Mouse (Mus musculus): ENCODE results near the gene Fto. TPM values are rescaled to one million over a fixed set of nuclear protein-coding genes. Genes with fewer than 3 reads are reported as not detected.

Gene Fto
- polyA plus RNA-seq, 1 experiment from 2014 or later = 149 TPM

- no peak for ATAC-seq (ENCODE audit: low FRiP score)
- H3K27ac ChIP-seq = no peak overlapping the region
- H3K4me3 ChIP-seq (replicated peaks; ENCODE audit: low read length) = no peak overlapping the region
- H3K27me3 ChIP-seq (ENCODE audit: control insufficient read depth, insufficient read depth, low read length) = no peaks in the 10 kb centered on the region
- H3K4me1 ChIP-seq (replicated peaks; ENCODE audit: control insufficient read depth, insufficient read depth, low read length) = no peaks in the 10 kb centered on the region
- H3K4me2 ChIP-seq (replicated peaks) = no peak overlapping the region
- no peak for DNase-seq (ENCODE audit: low spot score)
- no peaks in the 10 kb centered on the region for H3K9me3 ChIP-seq (ENCODE audit: control insufficient read depth, low read length)
- WGBS = 93% methylated on average over 6 of the region's 6 CpGs
- peaks cover 12% of the 10 kb centered on the region; the same call in 1 of the 2 replicates for H3K36me3 ChIP-seq (replicated peaks; ENCODE audit: control insufficient read depth, insufficient read depth)
- no peak overlapping the region for H3K9ac ChIP-seq
These were observed 161.5 kb downstream of the Fto start for GRCm38 (mm10) chr8:91474731-91475279.

GRCm38 (mm10) chr8:91476988-91477387, 163.7 kb downstream of the Fto start:
- Histone ChIP-seq H3K27ac (no peak overlapping the region), H3K36me3 (replicated peaks; ENCODE audit: control insufficient read depth, insufficient read depth) (peaks cover 12% of the 10 kb centered on the region; the same call in 1 of the 2 replicates), H3K9ac (no peak overlapping the region), H3K9me3 (ENCODE audit: control insufficient read depth, low read length) (no peaks in the 10 kb centered on the region), H3K4me1 (replicated peaks; ENCODE audit: control insufficient read depth, insufficient read depth, low read length) (no peaks in the 10 kb centered on the region), H3K4me2 (replicated peaks) (no peak overlapping the region), H3K27me3 (ENCODE audit: control insufficient read depth, insufficient read depth, low read length) (no peaks in the 10 kb centered on the region), H3K4me3 (replicated peaks; ENCODE audit: low read length) (no peak overlapping the region)
- no peak for ATAC-seq (ENCODE audit: low FRiP score)
- 93% methylated on average over 5 of the region's 5 CpGs for WGBS
- DNase-seq (ENCODE audit: low spot score) = no peak

GRCm38 (mm10) chr8:91477471-91477870, 164.1 kb downstream of the Fto start:
- no peak overlapping the region for H3K4me2 ChIP-seq (replicated peaks)
- peaks cover 12% of the 10 kb centered on the region; the same call in 1 of the 2 replicates for H3K36me3 ChIP-seq (replicated peaks; ENCODE audit: control insufficient read depth, insufficient read depth)
- no peaks in the 10 kb centered on the region for H3K9me3 ChIP-seq (ENCODE audit: control insufficient read depth, low read length)
- ATAC-seq (ENCODE audit: low FRiP score) (no peak), DNase-seq (ENCODE audit: low spot score) (no peak)
- WGBS = 90% methylated on average over 10 of the region's 10 CpGs
- no peaks in the 10 kb centered on the region for H3K4me1 ChIP-seq (replicated peaks; ENCODE audit: control insufficient read depth, insufficient read depth, low read length)
- no peak overlapping the region for H3K9ac ChIP-seq
- H3K27ac ChIP-seq = no peak overlapping the region
- H3K4me3 ChIP-seq (replicated peaks; ENCODE audit: low read length) = no peak overlapping the region
- no peaks in the 10 kb centered on the region for H3K27me3 ChIP-seq (ENCODE audit: control insufficient read depth, insufficient read depth, low read length)

GRCm38 (mm10) chr8:91482511-91482910, 169.2 kb downstream of the Fto start:
- ATAC-seq (ENCODE audit: low FRiP score) (no peak), DNase-seq (ENCODE audit: low spot score) (no peak)
- Histone ChIP-seq H3K4me3 (replicated peaks; ENCODE audit: low read length) (no peak overlapping the region), H3K36me3 (replicated peaks; ENCODE audit: control insufficient read depth, insufficient read depth) (peaks cover 9% of the 10 kb centered on the region; the same call in 1 of the 2 replicates), H3K9ac (no peak overlapping the region), H3K27ac (no peak overlapping the region), H3K4me2 (replicated peaks) (no peak overlapping the region), H3K4me1 (replicated peaks; ENCODE audit: control insufficient read depth, insufficient read depth, low read length) (no peaks in the 10 kb centered on the region), H3K27me3 (ENCODE audit: control insufficient read depth, insufficient read depth, low read length) (no peaks in the 10 kb centered on the region), H3K9me3 (ENCODE audit: control insufficient read depth, low read length) (no peaks in the 10 kb centered on the region)
- 43% methylated on average over 9 of the region's 9 CpGs for WGBS

GRCm38 (mm10) chr8:91486394-91486793, 173.1 kb downstream of the Fto start:
- no peaks in the 10 kb centered on the region; the same call in 1 of the 2 replicates for H3K4me1 ChIP-seq (replicated peaks; ENCODE audit: control insufficient read depth, insufficient read depth, low read length)
- H3K9ac ChIP-seq = no peak overlapping the region
- peaks cover 9% of the 10 kb centered on the region; the same call in 1 of the 2 replicates for H3K36me3 ChIP-seq (replicated peaks; ENCODE audit: control insufficient read depth, insufficient read depth)
- H3K27ac ChIP-seq = no peak overlapping the region
- no peak overlapping the region for H3K4me2 ChIP-seq (replicated peaks)
- DNase-seq (ENCODE audit: low spot score) = no peak
- WGBS = 84% methylated on average over 4 of the region's 4 CpGs
- no peak overlapping the region for H3K4me3 ChIP-seq (replicated peaks; ENCODE audit: low read length)
- ATAC-seq (ENCODE audit: low FRiP score) = no peak
- H3K9me3 ChIP-seq (ENCODE audit: control insufficient read depth, low read length) = no peaks in the 10 kb centered on the region
- no peaks in the 10 kb centered on the region for H3K27me3 ChIP-seq (ENCODE audit: control insufficient read depth, insufficient read depth, low read length)

GRCm38 (mm10) chr8:91487456-91487855, 174.1 kb downstream of the Fto start:
- 88% methylated on average over 2 of the region's 2 CpGs for WGBS
- DNase-seq (ENCODE audit: low spot score) (no peak), ATAC-seq (ENCODE audit: low FRiP score) (no peak)
- no peak overlapping the region for H3K9ac ChIP-seq
- peaks cover 9% of the 10 kb centered on the region; the same call in 1 of the 2 replicates for H3K36me3 ChIP-seq (replicated peaks; ENCODE audit: control insufficient read depth, insufficient read depth)
- H3K4me3 ChIP-seq (replicated peaks; ENCODE audit: low read length) = no peak overlapping the region
- no peak overlapping the region for H3K4me2 ChIP-seq (replicated peaks)
- H3K4me1 ChIP-seq (replicated peaks; ENCODE audit: control insufficient read depth, insufficient read depth, low read length) = no peaks in the 10 kb centered on the region; the same call in 1 of the 2 replicates
- H3K27ac ChIP-seq = no peak overlapping the region
- H3K9me3 ChIP-seq (ENCODE audit: control insufficient read depth, low read length) = no peaks in the 10 kb centered on the region
- no peaks in the 10 kb centered on the region for H3K27me3 ChIP-seq (ENCODE audit: control insufficient read depth, insufficient read depth, low read length)

- no peak overlapping the region for H3K9ac ChIP-seq
- no peak overlapping the region for H3K4me2 ChIP-seq (replicated peaks)
- ATAC-seq (ENCODE audit: low FRiP score) (no peak), DNase-seq (ENCODE audit: low spot score) (peak; percentile 84)
- 52% methylated on average over 13 of the region's 13 CpGs for WGBS
- no peak overlapping the region for H3K4me3 ChIP-seq (replicated peaks; ENCODE audit: low read length)
- no peaks in the 10 kb centered on the region for H3K9me3 ChIP-seq (ENCODE audit: control insufficient read depth, low read length)
- H3K36me3 ChIP-seq (replicated peaks; ENCODE audit: control insufficient read depth, insufficient read depth) = peaks cover 9% of the 10 kb centered on the region; the same call in 1 of the 2 replicates
- H3K27ac ChIP-seq = no peak overlapping the region
- H3K27me3 ChIP-seq (ENCODE audit: control insufficient read depth, insufficient read depth, low read length) = no peaks in the 10 kb centered on the region
- H3K4me1 ChIP-seq (replicated peaks; ENCODE audit: control insufficient read depth, insufficient read depth, low read length) = no peaks in the 10 kb centered on the region; the same call in 1 of the 2 replicates
These were observed 174.9 kb downstream of the Fto start for GRCm38 (mm10) chr8:91488086-91488783.

GRCm38 (mm10) chr8:91488784-91489450, 175.6 kb downstream of the Fto start:
- H3K9me3 ChIP-seq (ENCODE audit: control insufficient read depth, low read length) = no peaks in the 10 kb centered on the region
- H3K4me2 ChIP-seq (replicated peaks) = no peak overlapping the region
- H3K4me1 ChIP-seq (replicated peaks; ENCODE audit: control insufficient read depth, insufficient read depth, low read length) = no peaks in the 10 kb centered on the region; the same call in 1 of the 2 replicates
- no peak for ATAC-seq (ENCODE audit: low FRiP score)
- 56% methylated on average over 10 of the region's 10 CpGs for WGBS
- no peak overlapping the region for H3K4me3 ChIP-seq (replicated peaks; ENCODE audit: low read length)
- no peak for DNase-seq (ENCODE audit: low spot score)
- H3K27ac ChIP-seq = no peak overlapping the region
- H3K36me3 ChIP-seq (replicated peaks; ENCODE audit: control insufficient read depth, insufficient read depth) = peaks cover 9% of the 10 kb centered on the region; the same call in 1 of the 2 replicates
- H3K27me3 ChIP-seq (ENCODE audit: control insufficient read depth, insufficient read depth, low read length) = no peaks in the 10 kb centered on the region
- no peak overlapping the region for H3K9ac ChIP-seq

- H3K4me3 ChIP-seq (replicated peaks; ENCODE audit: low read length) = no peak overlapping the region
- DNase-seq (ENCODE audit: low spot score) (no peak), ATAC-seq (ENCODE audit: low FRiP score) (no peak)
- H3K27ac ChIP-seq = no peak overlapping the region
- H3K4me2 ChIP-seq (replicated peaks) = no peak overlapping the region
- H3K27me3 ChIP-seq (ENCODE audit: control insufficient read depth, insufficient read depth, low read length) = no peaks in the 10 kb centered on the region
- H3K36me3 ChIP-seq (replicated peaks; ENCODE audit: control insufficient read depth, insufficient read depth) = peaks cover 8% of the 10 kb centered on the region; the same call in 1 of the 2 replicates
- H3K9me3 ChIP-seq (ENCODE audit: control insufficient read depth, low read length) = no peaks in the 10 kb centered on the region
- H3K9ac ChIP-seq = no peak overlapping the region
- H3K4me1 ChIP-seq (replicated peaks; ENCODE audit: control insufficient read depth, insufficient read depth, low read length) = peaks cover under 1% of the 10 kb centered on the region; the same call in 1 of the 2 replicates
- WGBS = 41% methylated on average over 5 of the region's 5 CpGs
These were observed 176.7 kb downstream of the Fto start for GRCm38 (mm10) chr8:91490065-91490464.

Measured in hindbrain, embryonic 14.5 days (tissue).